Mouse (Mus musculus): ENCODE results near the gene Olfr177.

Olfr177 gene

GRCm38 (mm10) chr16:58874668-58875067 lies at the start of gene Olfr177:
Olfr177 (minus strand) TSS chr16:58874768.
- POLR2A ChIA-PET, result no interaction called here
- CTCF ChIA-PET, result no interaction called here

GRCm38 (mm10) chr16:58891963-58892362 lies 17.4 kb upstream of the Olfr177 start, which contains the start of gene Olfr178:
Olfr178 (minus strand) TSS chr16:58892063.
- POLR2A ChIA-PET, result no interaction called here
- CTCF ChIA-PET, result no interaction called here

- POLR2A ChIA-PET, result no interaction called here
- CTCF ChIA-PET, result interaction anchor here in 1 of 4 experiments (0.6 kb wide), 1 partner anchor 965 kb away, joined by 3 read pairs; no protein-coding TSS in a partner anchor
Measured at GRCm38 (mm10) chr16:58884416-58884815, 9.8 kb upstream of the Olfr177 start.

- ChIA-PET POLR2A (no interaction called here), CTCF (no interaction called here)
Measured at GRCm38 (mm10) chr16:58861479-58861878, 13.1 kb downstream of the Olfr177 start.

DNA sequence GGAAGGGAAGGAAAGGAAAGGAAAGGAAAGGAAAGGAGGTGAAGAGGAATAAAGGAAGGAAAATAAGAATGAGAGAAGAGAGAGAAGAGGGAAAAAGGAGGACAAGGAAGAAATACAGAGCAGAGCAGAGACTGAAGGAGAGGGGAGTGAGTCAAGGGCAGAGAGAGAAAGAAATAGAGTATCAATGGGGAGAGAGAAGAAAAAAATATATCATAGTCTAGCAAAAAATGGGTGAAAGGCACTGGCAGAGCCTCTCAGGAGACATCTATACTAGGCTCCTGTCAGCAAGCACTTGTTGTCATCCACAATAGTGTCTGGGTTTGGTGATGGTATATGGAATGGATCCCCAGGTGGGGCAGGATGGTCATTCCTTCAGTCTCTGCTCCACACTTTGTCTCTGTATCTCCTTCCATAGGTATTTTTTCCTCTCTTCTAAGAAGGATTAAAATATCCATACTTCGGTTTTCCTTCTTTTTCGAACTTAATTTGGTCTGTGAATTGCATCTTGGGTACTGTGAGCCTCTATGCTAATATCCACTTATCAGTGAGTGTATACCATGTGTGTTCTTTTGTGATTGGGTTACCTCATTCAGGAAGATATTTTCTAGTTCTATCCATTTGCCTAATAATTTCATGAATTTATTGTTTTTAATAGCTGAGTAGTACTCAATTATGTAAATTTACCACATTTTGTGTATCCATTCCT lies 14.4 kb downstream of the Olfr177 start:
- ChIA-PET POLR2A (no interaction called here), CTCF (no interaction called here)

DNA sequence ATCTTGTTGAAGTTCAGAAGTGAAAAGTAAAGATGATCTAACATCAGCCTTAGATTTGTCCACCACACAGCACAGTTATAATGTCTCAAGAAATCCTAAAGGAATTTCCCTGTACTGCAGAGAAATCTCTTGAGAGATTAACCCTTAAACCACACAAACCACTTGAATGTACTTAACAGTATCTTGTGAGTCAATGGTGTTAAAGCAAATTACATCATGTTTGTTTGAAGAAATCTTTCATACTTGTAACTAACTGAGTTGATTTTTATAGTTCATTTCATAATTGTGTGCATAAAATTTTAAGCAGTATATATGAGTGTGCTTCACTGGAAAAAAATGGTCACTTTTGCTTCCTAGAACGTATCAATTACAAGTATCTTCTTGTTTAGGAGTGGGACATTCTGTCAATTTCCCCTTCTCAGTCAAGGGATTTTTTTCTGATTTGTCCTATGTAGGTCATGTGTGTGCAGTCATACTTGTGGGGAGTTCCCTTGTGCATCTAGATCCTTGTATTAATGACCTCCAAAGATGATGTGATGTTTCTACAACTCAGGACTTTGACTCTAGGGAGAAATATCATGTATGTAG lies 47.7 kb downstream of the Olfr177 start, which contains the start of gene Olfr175-ps1:
TSS of gene Olfr175-ps1 (minus strand) at position 51 of the 588 bp plus-strand sequence.
- CTCF ChIA-PET, result no interaction called here

More for the DNA sequence above, 47.7 kb downstream of the Olfr177 start, which contains the start of gene Olfr175-ps1:
- POLR2A ChIA-PET, result no interaction called here
